Mouse (Mus musculus) MEL (cell line): ENCODE measurements around the gene Vmp1.

ENCODE experiments used
- CTCF ChIP-seq, 3 experiments: IDR thresholded peaks in 2 of 3; conservative IDR thresholded peaks in 1 of 3; 2 replicates each; pipeline ENCODE4 v1.5.1; 2011 to 2012; ENCODE audit warnings: low read length in 3 of 3, low read depth in 2 of 3, mild to moderate bottlenecking in 2 of 3, improper control_type of control experiment in 1 of 3, inconsistent platforms in 1 of 3, mixed read lengths in 1 of 3, moderate library complexity in 1 of 3; ENCODE audit not compliant: control insufficient read depth in 1 of 3, insufficient read depth in 1 of 3, poor library complexity in 1 of 3, severe bottlenecking in 1 of 3
- E2F4 ChIP-seq: IDR thresholded peaks from 2 replicates; pipeline ENCODE4 v1.6.1; 2011; ENCODE audit warnings: low read depth, low read length, improper control_type of control experiment, borderline replicate concordance
- ETS1 ChIP-seq: IDR thresholded peaks from 2 replicates; pipeline ENCODE4 v1.6.1; 2012; ENCODE audit warnings: low read depth, mild to moderate bottlenecking, inconsistent platforms, low read length, improper control_type of control experiment, moderate library complexity
- HCFC1 ChIP-seq: IDR thresholded peaks from 2 replicates; pipeline ENCODE4 v1.6.1; 2012; ENCODE audit warnings: low read depth, mild to moderate bottlenecking, inconsistent platforms, low read length, improper control_type of control experiment, moderate library complexity
- MEF2A ChIP-seq: IDR thresholded peaks from 2 replicates; pipeline ENCODE4 v1.6.1; 2014; ENCODE audit warnings: low read depth, mild to moderate bottlenecking, inconsistent platforms, low read length, improper control_type of control experiment; ENCODE audit not compliant: poor library complexity, insufficient replicate concordance, severe bottlenecking; ENCODE audit errors: extremely low read depth
- POLR2A ChIP-seq, 2 experiments: IDR thresholded peaks; 2 replicates each; pipeline ENCODE4 v1.6.1; 2011 to 2012; ENCODE audit warnings: low read length in 2 of 2, mild to moderate bottlenecking in 2 of 2, control low read depth in 1 of 2, improper control_type of control experiment in 1 of 2, low read depth in 1 of 2, moderate library complexity in 1 of 2; ENCODE audit not compliant: control insufficient read depth in 1 of 2, insufficient read depth in 1 of 2, poor library complexity in 1 of 2
- RCOR1 ChIP-seq: IDR thresholded peaks from 2 replicates; pipeline ENCODE4 v1.6.1; 2012; ENCODE audit warnings: low read depth, mild to moderate bottlenecking, inconsistent platforms, low read length, improper control_type of control experiment
- USF1 ChIP-seq: IDR thresholded peaks from 2 replicates; pipeline ENCODE4 v1.6.1; 2014; ENCODE audit warnings: low read depth, mild to moderate bottlenecking, inconsistent platforms, low read length, improper control_type of control experiment, moderate library complexity
- ZC3H11A ChIP-seq: IDR thresholded peaks from 2 replicates; pipeline ENCODE4 v1.6.1; 2012; ENCODE audit warnings: low read depth, mild to moderate bottlenecking, inconsistent platforms, low read length, improper control_type of control experiment
- ZMIZ1 ChIP-seq: IDR thresholded peaks from 2 replicates; pipeline ENCODE4 v1.6.1; 2012; ENCODE audit warnings: low read depth, mild to moderate bottlenecking, inconsistent platforms, low read length, improper control_type of control experiment, moderate library complexity

GRCm38 (mm10) chr11:86596976-86597375, 86.7 kb downstream of the Vmp1 start:
- TF ChIP-seq POLR2A (IDR thresholded peaks at IDR 0.05; ENCODE audit: control insufficient read depth in 1 of 2, insufficient read depth in 1 of 2, low read depth in 1 of 2, low read length in 2 of 2, poor library complexity in 1 of 2) (no peak), ETS1 (no peak), HCFC1 (no peak), MEF2A (no peak), CTCF (IDR thresholded peaks at IDR 0.05 in 2 of 3, conservative IDR thresholded peaks at IDR 0.05 in 1 of 3; ENCODE audit: control insufficient read depth in 1 of 3, insufficient read depth in 1 of 3, low read depth in 2 of 3, low read length in 3 of 3, poor library complexity in 1 of 3, severe bottlenecking in 1 of 3) (no peak), USF1 (no peak), ZMIZ1 (no peak), E2F4 (no peak), ZC3H11A (no peak), RCOR1 (no peak)
